Comparison of ENCODE assay signal across 16 mouse cellular contexts in the genomic region with DNA sequence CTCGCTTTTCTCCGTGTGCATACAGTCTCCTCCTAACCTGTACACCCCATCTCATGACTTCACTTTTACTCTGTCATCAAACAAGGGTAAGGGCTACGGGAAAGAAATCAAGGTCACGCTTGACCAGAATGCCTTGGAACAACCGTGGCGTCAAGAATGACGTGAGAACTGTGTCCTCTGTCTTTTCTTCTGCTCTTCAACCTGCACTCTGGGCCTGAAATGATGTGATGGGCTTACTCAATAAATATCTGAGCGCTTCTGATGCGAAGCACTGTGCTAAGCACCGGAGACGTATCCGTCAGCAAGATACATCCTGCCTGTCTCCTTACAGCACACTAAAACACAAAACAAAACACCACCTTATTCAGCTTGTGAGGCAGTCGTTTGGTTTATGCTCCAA.
DNase-seq lines count a peak whose midpoint lies in the region; TF ChIP-seq lines count a peak whose summit lies in the region.
"Had no signal": no experiment of that assay in that cellular context is flagged by ENCODE, and none has a peak within 500 bp of the region (broad histone marks: within the 10 kb centered on the region; RNA-seq: fewer than 3 reads in every experiment).

No protein-coding gene starts in this region.

- no peak for TF ChIP-seq CTCF in layer of hippocampus, adult 2 months (conservative IDR thresholded peaks at IDR 0.05)
- no peak for TF ChIP-seq CTCF in cortical plate, adult 2 months (IDR thresholded peaks at IDR 0.05; ENCODE audit: extremely low read depth, insufficient read depth, low read length)
- TF ChIP-seq CTCF in olfactory bulb, adult 2 months (IDR thresholded peaks at IDR 0.05; ENCODE audit: insufficient read depth, low read depth, low read length), result no peak

- TF ChIP-seq POLR2A in cortical plate, adult 2 months (IDR thresholded peaks at IDR 0.05; ENCODE audit: extremely low read depth, insufficient read depth, low read length), result no peak
- no peak for TF ChIP-seq POLR2A in olfactory bulb, adult 2 months (IDR thresholded peaks at IDR 0.05; ENCODE audit: insufficient read depth, low read depth, low read length)

- WGBS in olfactory bulb, adult 2 months, result 60% methylated on average over 13 of the region's 13 CpGs

- peak; percentile 21 for DNase-seq in cerebellum, adult 9-10 months
- DNase-seq in cerebellum, adult 11-12 months, result no peak
- peak in 1 of 2 experiments; percentile 5 for DNase-seq in layer of hippocampus, adult 2 months (ENCODE audit: low spot score in 2 of 2)
- no peak for DNase-seq in layer of hippocampus, adult 9-11 months
- DNase-seq in adrenal gland, adult 18-20 months (ENCODE audit: low spot score in 2 of 2), result no peak
- DNase-seq: adrenal gland, postnatal 10 days; cerebellum, adult 11 months; cerebellum, postnatal 10 days; gastrocnemius, postnatal 10 days; heart, postnatal 10 days; heart, postnatal 4 days had no signal

- H3K27ac ChIP-seq in layer of hippocampus, adult 2 months, result peak overlapping the region; percentile 69
- H3K27ac ChIP-seq in cortical plate, adult 2 months (ENCODE audit: insufficient read depth, low read length), result no peak overlapping the region
- H3K27ac ChIP-seq in olfactory bulb, adult 2 months (ENCODE audit: insufficient read depth, low read depth, low read length), result peak overlapping the region; percentile 66; the same call in 1 of the 2 replicates
- H3K27ac ChIP-seq: embryonic facial prominence, embryonic 12.5 days; forebrain, embryonic 15.5 days; hindbrain, embryonic 12.5 days had no signal

- peaks cover 12% of the 10 kb centered on the region; the same call in 1 of the 2 replicates for H3K4me1 ChIP-seq in cortical plate, adult 2 months (ENCODE audit: control insufficient read depth, insufficient read depth, low read length)
- peaks cover 18% of the 10 kb centered on the region for H3K4me1 ChIP-seq in olfactory bulb, adult 2 months (ENCODE audit: control insufficient read depth, insufficient read depth, low read length)

- peak overlapping the region; percentile 69 for H3K4me3 ChIP-seq in layer of hippocampus, adult 2 months
- peak overlapping the region; percentile 31 for H3K4me3 ChIP-seq in cortical plate, adult 2 months (ENCODE audit: insufficient read depth, low read length)
- 0 out of 2 replicates have a peak overlapping the region, but pooled peaks have one; percentile 10 for H3K4me3 ChIP-seq in olfactory bulb, adult 2 months (ENCODE audit: insufficient read depth, low read depth, low read length)
- H3K4me3 ChIP-seq: embryonic facial prominence, embryonic 12.5 days; forebrain, embryonic 15.5 days; hindbrain, embryonic 12.5 days had no signal

Comparison
In these comparisons a context has a peak if more than half of its experiments do, and no peak if none do; other contexts are left out.
1. H3K4me3 ChIP-seq: peak in every context shown above with its lines; median percentile 69 in layer of hippocampus, adult 2 months; 31 in cortical plate, adult 2 months; 10 in olfactory bulb, adult 2 months.